Mouse (Mus musculus): ENCODE results near the gene Klrb1c.
"Not testable (repeated sequence)": the region's sequence is repeated elsewhere in the genome, so short reads cannot be mapped to it uniquely, and the experiment has no call there.

GRCm38 (mm10) chr6:128786396-128786795 is 2.6 kb downstream of the Klrb1c start:
- TF ChIP-seq GATA1 (IDR thresholded peaks at IDR 0.05; ENCODE audit: borderline replicate concordance, low read length); CTCF (IDR thresholded peaks at IDR 0.05; ENCODE audit: low read depth, low read length); TAL1 (conservative IDR thresholded peaks at IDR 0.05; ENCODE audit: low read depth, low read length); GATA2 (IDR thresholded peaks at IDR 0.05; ENCODE audit: borderline replicate concordance, low read depth, low read length); POLR2AphosphoS5 (IDR thresholded peaks at IDR 0.05; ENCODE audit: insufficient replicate concordance, low read depth, low read length): not testable (repeated sequence)
